Mouse (Mus musculus): Measurements from ENCODE around the gene Cdkn2aip.

The Cdkn2aip gene

DNA sequence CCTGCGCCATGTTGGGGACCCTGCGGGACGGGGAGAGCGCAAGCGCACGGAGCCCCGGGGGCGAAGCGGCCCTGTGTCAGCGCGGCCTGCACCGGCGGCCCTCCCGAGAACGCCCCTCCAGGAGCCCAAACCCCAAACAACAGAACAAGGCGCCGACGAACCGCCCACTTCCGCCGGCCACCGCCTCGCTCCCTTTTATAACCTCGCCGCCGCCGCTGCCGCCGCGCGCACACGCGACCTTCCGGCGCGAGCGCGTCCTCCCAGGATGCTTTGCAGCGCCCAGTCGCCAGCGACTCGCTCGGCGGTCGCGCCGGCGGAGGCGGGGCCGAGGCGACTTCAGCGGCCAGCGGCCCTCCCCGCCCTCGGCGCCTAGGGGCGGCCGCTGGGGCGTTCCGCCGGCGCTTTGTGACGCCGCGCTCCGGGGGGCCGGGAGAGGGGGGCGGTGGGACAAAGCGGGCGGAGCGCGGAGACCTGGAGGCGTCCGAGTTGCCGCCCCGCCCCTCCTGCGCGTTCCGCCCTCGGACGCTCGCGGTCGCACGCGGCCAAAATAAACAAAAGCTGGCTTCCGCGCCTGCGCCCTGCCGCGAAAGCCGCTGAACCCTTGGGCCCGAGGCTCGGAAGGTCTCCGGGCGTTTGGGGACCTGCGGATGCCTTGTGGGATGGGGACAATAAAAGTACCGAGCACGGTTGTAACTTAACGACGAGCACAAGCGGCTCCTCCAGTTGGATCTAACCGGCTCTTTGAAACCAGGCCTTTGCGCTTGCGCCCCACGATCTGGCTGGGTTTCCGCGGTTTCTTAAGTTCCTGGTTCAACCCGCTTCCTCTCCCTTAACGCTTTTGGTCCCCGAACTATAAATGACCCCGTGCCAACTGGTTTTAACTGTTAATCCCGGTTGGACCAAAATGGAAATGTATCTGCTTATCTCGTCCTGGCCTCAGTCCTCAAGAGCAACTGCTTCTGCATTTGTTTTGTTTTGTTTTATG is at the start of gene Cdkn2aip:
Gene Cdkn2aip (minus strand): TSS at position 172 of the 985 bp plus-strand sequence.
- peak; percentile 96 to 97 for DNase-seq

DNA sequence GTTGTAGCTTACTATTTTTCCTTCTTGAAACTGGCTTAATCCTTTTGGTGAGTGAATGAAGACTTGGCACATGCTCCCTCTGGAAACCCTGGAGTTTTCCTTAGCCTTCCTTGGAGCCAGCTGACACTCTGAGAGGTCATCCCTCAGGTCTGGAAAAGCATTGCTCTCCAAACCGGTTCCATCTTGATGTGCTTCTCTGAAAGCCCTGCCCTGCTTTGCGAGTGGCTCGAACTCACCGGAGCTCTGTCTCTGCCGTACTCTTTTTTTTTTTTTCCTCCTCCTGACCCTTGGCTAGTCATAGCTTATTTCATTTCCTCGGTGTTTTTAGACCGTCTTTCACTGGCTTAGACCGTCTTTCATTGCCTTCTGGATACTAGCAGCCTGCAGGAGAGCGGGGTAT is 49.5 kb upstream of the Cdkn2aip start:
- DNase-seq = no peak

- DNase-seq = no peak
These were observed 47.0 kb upstream of the Cdkn2aip start for GRCm38 (mm10) chr8:47760685-47761084.

GRCm38 (mm10) chr8:47760186-47760585 is 46.5 kb upstream of the Cdkn2aip start:
- no peak for DNase-seq

GRCm38 (mm10) chr8:47753121-47753520 is 39.4 kb upstream of the Cdkn2aip start:
- no peak for DNase-seq

- DNase-seq = no peak
These were observed 36.4 kb upstream of the Cdkn2aip start for GRCm38 (mm10) chr8:47750096-47750495.

DNA sequence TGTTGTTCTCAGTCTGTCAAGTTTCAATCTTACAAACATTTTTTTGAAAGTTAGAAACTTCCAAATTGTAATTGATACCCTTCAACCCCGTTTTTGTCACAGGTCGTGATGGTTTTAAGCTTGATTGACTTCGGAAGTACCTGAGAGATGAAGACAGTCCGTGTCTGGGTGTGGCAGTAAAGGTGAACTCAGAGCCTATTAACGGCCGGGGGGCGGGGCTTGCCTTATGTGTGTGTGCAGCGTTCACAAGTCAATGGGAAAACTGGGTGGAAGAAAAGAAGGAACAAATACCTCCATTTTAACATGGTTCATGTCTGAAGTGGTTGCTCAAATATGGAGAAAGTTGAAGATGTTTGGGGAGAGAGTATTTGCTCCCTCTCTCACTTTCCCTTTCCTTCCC is 35.8 kb upstream of the Cdkn2aip start:
- no peak for DNase-seq

- no peak for DNase-seq
These were observed 32.6 kb upstream of the Cdkn2aip start for GRCm38 (mm10) chr8:47746304-47746703.

DNA sequence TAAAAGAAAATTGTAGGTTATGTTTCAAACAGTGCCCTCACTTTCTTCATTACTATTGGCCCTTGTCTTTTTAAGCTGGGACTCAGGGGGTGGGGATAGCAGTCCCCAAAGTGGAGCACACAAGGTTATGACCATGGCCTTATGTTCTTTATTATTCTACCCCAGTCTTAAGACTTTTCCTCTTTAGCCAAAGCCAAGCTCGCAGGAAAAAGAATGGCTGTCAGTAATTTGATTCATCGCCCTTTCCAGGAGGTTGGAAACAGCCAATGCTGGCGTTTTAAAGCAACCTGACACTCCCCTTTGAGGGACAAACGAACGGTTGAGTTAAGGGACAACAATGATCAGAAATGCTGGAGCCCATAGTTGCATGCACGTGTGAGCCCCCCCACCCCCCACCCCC is 32.1 kb upstream of the Cdkn2aip start:
- no peak for DNase-seq

DNA sequence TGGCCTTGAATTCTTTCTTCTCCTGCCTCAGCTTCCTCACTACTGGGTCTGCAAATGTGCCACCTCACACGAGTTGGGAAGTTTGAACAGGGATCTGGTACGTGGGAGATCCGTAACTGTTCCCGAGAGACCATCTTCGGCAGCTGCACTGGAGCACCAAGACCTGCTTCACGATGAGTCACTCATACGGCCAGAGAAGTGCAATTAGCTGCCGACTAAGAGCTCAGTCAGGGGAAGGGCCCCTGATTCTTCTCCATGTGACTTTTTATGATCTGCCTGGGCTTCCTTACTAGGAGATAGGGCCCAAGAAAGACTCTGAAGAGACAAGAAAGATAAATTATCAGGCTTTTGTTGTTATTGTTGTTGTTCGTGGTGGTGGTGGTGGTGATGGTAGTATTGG is 31.1 kb upstream of the Cdkn2aip start:
- DNase-seq = no peak

GRCm38 (mm10) chr8:47743419-47743818 is 29.7 kb upstream of the Cdkn2aip start:
- DNase-seq = peak; percentile 49 to 53

DNA sequence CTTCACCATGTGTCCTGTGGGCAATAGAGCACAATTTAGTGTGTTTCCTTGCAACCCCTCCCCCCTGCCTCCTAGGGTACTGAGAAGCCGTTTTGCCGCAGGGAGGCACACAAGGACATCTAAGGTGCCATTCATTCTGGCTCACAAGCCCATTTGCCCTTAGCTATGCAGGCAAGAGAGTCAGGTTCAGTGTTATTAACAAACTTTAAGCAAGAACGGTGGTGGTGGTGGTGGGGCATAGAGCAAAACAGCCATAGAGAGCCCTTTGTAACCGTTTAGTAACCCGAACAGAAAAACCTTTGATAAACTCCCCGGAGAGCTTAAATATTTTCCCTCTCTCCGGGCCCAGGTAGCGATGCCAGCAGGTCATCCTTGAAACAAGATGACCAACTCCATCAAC is 29.3 kb upstream of the Cdkn2aip start:
- DNase-seq = no peak

DNA sequence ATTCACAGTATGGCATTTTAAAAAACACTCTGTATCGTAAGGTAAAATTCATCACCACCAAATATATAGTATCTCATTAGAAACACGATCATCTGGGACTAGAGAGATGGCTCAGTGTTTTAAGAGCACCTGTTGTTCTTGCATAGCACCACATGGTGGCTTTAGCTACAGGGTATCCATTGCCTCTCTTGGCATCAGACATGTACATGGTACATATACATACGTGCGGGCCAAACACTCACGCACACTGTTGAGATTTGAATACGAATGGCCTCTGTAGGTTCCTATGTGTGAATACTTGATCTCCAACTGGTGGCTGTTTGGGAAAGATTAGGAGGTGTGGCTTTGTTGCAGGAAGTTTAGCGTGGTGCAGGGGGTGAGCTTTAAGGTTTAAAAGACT is 28.6 kb upstream of the Cdkn2aip start:
- no peak for DNase-seq

- no peak for DNase-seq
These were observed 23.4 kb upstream of the Cdkn2aip start for GRCm38 (mm10) chr8:47737120-47737519.

DNA sequence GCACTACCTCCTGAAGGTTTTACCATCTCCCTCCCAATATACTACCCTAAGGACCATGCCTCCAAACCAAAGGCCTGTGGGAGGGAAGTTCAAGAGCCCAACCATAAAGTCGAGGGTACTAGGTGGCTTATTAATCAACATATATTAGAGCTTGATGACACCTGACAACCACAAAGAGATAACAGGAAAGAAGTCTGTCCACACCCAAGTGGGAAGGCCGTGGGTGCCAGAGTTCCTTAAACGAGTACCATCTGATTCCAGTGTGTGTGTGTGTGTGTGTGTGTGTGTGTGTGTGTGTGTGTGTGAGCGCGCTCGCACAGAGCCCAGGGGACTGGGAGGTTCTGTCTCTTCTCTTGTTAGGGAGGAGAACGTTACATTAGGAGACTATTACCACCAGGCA is 15.6 kb upstream of the Cdkn2aip start:
- DNase-seq = no peak

DNA sequence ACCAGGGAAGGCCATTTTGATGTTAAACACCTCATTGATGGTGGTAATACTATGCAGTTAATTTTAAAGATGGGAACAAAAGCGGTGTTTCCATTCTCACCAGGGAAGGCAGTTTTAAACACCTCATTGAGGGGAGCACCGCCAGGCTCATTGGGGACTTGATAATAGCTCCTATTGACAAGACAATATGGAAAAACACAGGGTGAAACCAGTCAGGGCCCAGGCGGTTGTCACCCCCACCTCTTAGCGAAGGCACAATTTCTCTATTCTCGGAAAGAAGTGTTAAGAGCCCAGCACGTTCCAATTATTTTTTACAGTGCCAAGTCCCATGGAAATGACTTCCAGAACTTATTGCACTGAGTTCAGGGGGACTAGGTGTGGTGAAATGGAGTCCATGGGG is 13.2 kb upstream of the Cdkn2aip start:
- no peak for DNase-seq

GRCm38 (mm10) chr8:47721609-47722008 is 7.9 kb upstream of the Cdkn2aip start:
- DNase-seq = no peak

GRCm38 (mm10) chr8:47718641-47719040 is 4.9 kb upstream of the Cdkn2aip start:
- DNase-seq = no peak

DNA sequence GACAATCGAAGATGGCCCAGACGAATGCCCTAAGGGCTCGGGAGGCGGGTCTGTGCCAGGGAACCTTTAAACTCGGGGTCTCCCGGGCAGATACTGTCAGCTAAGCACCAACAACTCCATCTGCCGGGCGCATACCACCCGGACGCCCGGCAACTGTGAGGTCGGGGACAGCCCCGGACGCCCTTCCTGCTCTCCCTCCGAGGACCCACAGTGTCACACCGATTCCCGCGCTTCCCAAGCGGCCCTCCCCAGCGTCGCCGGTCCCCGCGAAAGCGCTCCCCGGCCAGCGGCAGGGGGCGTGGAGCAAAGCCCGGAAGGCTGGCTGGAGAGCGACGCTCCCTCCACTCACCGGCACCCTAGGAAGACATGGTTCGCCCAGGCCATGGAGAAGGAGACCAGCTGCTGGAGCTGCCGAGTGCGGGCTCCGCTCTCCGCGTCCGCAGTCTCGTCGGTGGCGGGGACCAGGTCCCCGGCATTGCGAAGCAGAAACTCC is 515 bp downstream of the Cdkn2aip start:
- peak; percentile 65 to 74 for DNase-seq

GRCm38 (mm10) chr8:47708106-47708505 is 5.6 kb downstream of the Cdkn2aip start:
- DNase-seq = no peak

DNA sequence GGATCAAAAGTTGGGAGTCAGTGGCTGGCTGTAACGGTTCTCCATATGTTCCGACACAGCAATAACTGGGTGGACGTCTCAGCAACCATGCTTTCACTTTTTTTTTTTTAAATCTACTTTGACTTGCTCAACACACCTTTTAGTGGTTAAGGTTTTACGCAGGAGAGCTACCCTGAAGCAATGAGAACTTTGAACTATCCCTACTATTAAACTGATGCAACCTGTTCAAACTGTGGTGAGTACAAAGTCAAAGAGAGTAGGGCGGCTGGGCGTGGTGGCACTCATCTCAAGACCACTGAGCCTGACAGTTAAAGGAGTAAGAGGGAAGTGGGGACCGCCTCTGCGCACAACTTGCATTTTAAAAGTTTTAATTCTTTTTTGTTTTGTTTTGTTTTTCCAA is 7.0 kb downstream of the Cdkn2aip start:
- no peak for DNase-seq

- DNase-seq = no peak
These were observed 11.4 kb downstream of the Cdkn2aip start for GRCm38 (mm10) chr8:47702333-47702732.

DNA sequence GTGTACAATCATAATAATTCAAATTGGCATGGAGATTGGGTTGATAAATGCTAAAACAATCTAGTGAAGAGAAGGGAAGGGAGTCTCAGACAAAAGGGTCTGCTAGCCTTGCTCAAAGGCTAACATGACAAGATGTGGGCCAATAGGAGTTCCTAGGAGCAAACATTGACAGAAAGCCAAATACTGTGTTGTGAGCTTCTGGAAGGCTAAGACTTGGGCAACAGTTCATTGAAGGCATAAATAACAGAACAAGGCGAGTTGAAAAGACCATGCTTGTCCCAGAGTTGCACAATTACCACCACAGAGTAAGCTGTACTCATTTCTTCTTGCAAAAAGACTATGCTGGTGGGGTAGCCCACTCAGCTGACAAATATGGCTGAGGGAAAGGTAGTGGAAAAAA is 16.0 kb downstream of the Cdkn2aip start:
- DNase-seq = no peak

DNA sequence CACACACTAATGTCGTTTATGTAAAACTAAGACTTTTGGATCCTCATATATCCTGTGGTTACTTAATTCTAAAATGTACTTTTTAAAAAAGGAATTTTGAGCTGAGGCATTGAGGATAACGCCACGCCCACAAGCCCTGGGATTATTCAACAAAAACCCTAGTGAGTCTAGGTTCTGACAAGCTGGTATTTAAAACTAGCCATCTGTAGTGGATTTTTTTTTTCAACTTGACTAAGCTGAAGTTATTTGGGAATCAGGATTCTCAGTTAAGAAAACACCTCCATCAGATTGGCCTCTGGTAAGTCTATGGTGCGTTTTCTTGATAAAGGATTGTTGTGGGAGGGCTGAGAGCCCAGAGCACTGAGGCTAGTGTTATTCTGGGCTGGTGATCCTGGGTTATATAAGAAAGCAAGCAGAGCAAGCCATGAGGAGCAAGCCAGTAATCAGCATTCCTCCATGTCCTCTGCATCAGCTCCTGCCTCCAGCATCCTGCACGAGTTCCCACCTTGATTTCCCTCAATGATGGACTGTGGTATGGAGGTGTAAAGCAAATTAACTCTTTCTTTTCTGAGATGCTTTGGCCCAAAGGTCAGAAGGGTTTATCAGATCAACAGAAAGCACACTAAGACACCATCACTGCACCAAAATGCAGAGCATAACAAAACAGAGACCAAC is 18.2 kb downstream of the Cdkn2aip start:
- DNase-seq = no peak
